Mouse (Mus musculus) ES-Bruce4 (cell line): Measurements from ENCODE around the gene Hsd17b13. TPM values are rescaled to one million over a fixed set of nuclear protein-coding genes. Genes with fewer than 3 reads are reported as not detected.

Source experiments
- H3K27ac ChIP-seq: 2 replicates; pipeline ENCODE4 v1.5.1; 2012; ENCODE audit warnings: low read length, inconsistent platforms; ENCODE audit not compliant: insufficient read depth
- H3K27me3 ChIP-seq: 2 replicates; pipeline ENCODE4 v1.6.1; 2012; ENCODE audit warnings: mild to moderate bottlenecking, low read length, inconsistent platforms; ENCODE audit not compliant: control insufficient read depth, poor library complexity, insufficient read depth, severe bottlenecking
- H3K36me3 ChIP-seq: 2 replicates; pipeline ENCODE4 v1.6.1; 2012; ENCODE audit warnings: inconsistent platforms, mild to moderate bottlenecking, low read length, moderate library complexity; ENCODE audit not compliant: control insufficient read depth, poor library complexity, insufficient read depth, severe bottlenecking
- H3K4me1 ChIP-seq: one replicate; pipeline ENCODE4 v1.8.1; 2011; ENCODE audit warnings: low read length; ENCODE audit not compliant: control insufficient read depth, insufficient read depth
- H3K4me3 ChIP-seq: 2 replicates; pipeline ENCODE4 v1.5.1; 2011; ENCODE audit warnings: low read depth, mild to moderate bottlenecking, low read length
- H3K9ac ChIP-seq: 2 replicates; pipeline ENCODE4 v1.6.1; 2012; ENCODE audit warnings: low read depth, mild to moderate bottlenecking, inconsistent platforms; ENCODE audit not compliant: poor library complexity, severe bottlenecking
- H3K9me3 ChIP-seq: replicated peaks from 2 replicates; pipeline ENCODE4 v1.6.1; 2012; ENCODE audit warnings: mild to moderate bottlenecking, low read length, inconsistent platforms; ENCODE audit not compliant: control insufficient read depth, poor library complexity, insufficient read depth, severe bottlenecking
- CTCF ChIP-seq: IDR thresholded peaks from one replicate; pipeline ENCODE4 v1.8.1; 2011; ENCODE audit warnings: low read depth, low read length
- EP300 ChIP-seq: IDR thresholded peaks from 2 replicates; pipeline ENCODE4 v1.6.1; 2011; ENCODE audit warnings: low read depth, low read length; ENCODE audit not compliant: insufficient read depth
- POLR2A ChIP-seq: IDR thresholded peaks from one replicate; pipeline ENCODE4 v1.8.1; 2011; ENCODE audit warnings: low read length; ENCODE audit not compliant: insufficient read depth
- polyA plus RNA-seq: library from polyadenylated mRNA; stranded (reverse); fragments of >200 nt; gene quantifications from 2 replicates; pipeline ENCODE4 v1.2.4, GENCODE M21; 2011; ENCODE audit warnings: low read depth; ENCODE audit not compliant: missing spikeins, insufficient read depth, insufficient read length

Gene Hsd17b13
- polyA plus RNA-seq, 1 experiment: not detected

- H3K9ac ChIP-seq: no peak overlapping the region
- H3K4me3 ChIP-seq: no peak overlapping the region
- H3K9me3 ChIP-seq: peaks cover 31% of the 10 kb centered on the region
- no peak overlapping the region for H3K27ac ChIP-seq
- H3K27me3 ChIP-seq: no peaks in the 10 kb centered on the region; the same call in 1 of the 2 replicates
- TF ChIP-seq POLR2A (no peak), CTCF (no peak), EP300 (no peak)
- H3K36me3 ChIP-seq: no peaks in the 10 kb centered on the region
- peaks cover 3% of the 10 kb centered on the region for H3K4me1 ChIP-seq
Observed at GRCm38 (mm10) chr5:103930511-103930910, 46.7 kb downstream of the Hsd17b13 start.

- Histone ChIP-seq H3K4me3 (no peak overlapping the region), H3K9ac (0 out of 2 replicates have a peak overlapping the region, but pooled peaks have one; percentile 34), H3K4me1 (peaks cover 3% of the 10 kb centered on the region), H3K27me3 (no peaks in the 10 kb centered on the region; the same call in 1 of the 2 replicates), H3K36me3 (no peaks in the 10 kb centered on the region), H3K27ac (no peak overlapping the region), H3K9me3 (peaks cover 24% of the 10 kb centered on the region)
- TF ChIP-seq CTCF (no peak), EP300 (no peak), POLR2A (no peak)
Observed at GRCm38 (mm10) chr5:103928196-103928550, 49.0 kb downstream of the Hsd17b13 start.

DNA sequence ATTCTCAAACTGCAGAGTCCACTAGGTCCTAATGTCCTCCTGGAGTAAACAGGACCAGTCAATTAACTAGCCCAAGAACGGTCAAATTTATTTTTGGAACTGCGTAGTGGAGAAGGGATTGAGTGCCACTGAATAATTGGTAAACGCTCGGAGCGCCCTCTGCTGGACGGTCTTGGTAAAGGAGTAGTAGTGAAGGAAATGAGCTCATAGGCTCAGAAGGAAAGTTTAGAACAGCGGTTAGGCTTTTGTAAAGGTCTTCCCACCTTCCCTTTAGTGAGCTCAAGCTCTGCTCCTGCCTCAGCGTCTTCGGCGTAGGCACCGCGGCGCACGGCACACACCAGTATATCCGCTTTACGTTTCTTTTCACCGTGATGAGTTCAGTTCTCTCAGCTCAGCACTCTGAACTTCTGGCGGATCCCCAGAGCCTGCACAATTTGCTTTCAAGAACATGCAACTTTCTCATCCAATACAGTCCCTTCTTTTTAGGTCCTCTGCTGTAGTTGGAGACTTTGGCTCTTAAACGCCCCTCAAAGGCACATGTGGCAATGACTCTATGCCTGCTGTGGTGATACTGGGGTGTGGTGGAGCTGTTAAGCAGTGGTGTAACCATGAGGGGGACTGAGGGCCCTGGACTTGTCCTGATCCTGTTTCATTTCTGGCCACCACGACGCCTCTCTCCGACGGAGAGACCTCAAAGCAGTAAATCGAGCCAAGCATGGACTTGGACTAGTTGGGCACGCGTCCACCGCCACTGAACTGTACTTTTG is 49.6 kb downstream of the Hsd17b13 start:
- H3K9me3 ChIP-seq: peaks cover 19% of the 10 kb centered on the region
- no peaks in the 10 kb centered on the region for H3K36me3 ChIP-seq
- peak; percentile 30 for TF ChIP-seq CTCF
- TF ChIP-seq EP300: no peak
- no peaks in the 10 kb centered on the region for H3K27me3 ChIP-seq
- peaks cover 3% of the 10 kb centered on the region for H3K4me1 ChIP-seq
- H3K9ac ChIP-seq: peak overlapping the region; percentile 34; the same call in 1 of the 2 replicates
- peak overlapping the region; percentile 35 for H3K4me3 ChIP-seq
- H3K27ac ChIP-seq: peak overlapping the region; percentile 5; the same call in 1 of the 2 replicates

DNA sequence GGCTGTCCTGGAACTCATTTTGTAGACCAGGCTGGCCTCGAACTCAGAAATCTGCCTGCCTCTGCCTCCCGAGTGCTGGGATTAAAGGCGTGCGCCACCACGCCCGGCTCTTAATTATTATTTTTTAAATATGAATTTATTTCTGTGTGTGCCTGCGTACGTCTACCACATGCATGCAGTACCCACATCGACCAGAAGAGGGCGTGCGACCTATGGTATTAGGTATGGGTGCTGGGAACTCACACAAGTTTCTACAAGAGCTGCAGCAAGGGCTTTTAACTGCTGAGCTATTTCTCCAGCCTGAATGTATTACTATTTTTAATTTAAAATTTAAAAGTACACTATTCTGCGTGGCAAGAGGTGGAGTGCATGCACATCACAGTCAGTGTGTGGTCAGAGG is 50.8 kb downstream of the Hsd17b13 start:
- no peak for TF ChIP-seq EP300
- TF ChIP-seq CTCF: peak; percentile 64
- H3K27me3 ChIP-seq: no peaks in the 10 kb centered on the region
- no peak overlapping the region for H3K9ac ChIP-seq

DNA sequence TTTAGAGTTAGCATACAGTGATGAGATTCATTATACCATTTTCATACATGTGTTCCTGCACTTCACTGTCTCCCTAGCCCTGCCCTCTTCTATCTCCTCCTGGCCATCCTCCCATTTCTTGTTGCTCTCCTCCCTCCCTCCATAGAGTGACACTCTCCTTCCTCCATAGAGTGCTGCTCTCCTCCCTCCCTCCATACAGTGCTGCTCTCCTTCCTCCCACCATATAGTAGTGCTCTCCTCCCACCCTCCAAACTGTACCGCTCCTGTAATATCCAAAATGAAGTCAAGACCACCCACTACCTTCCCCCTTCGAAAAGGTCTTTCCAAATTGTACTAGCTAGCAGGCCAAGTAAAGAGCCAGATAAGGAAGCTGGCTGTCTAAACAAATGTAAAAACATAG is 53.5 kb downstream of the Hsd17b13 start:
- Histone ChIP-seq H3K9ac (no peak overlapping the region), H3K36me3 (no peaks in the 10 kb centered on the region), H3K4me1 (peaks cover 3% of the 10 kb centered on the region), H3K27ac (no peak overlapping the region), H3K9me3 (no peaks in the 10 kb centered on the region), H3K27me3 (no peaks in the 10 kb centered on the region), H3K4me3 (no peak overlapping the region)
- no peak for TF ChIP-seq CTCF
- no peak for TF ChIP-seq POLR2A
- TF ChIP-seq EP300: no peak

More for the DNA sequence above, 50.8 kb downstream of the Hsd17b13 start:
- Histone ChIP-seq H3K4me1 (peaks cover 3% of the 10 kb centered on the region), H3K4me3 (no peak overlapping the region), H3K9me3 (peaks cover 14% of the 10 kb centered on the region), H3K36me3 (no peaks in the 10 kb centered on the region), H3K27ac (no peak overlapping the region)

DNA sequence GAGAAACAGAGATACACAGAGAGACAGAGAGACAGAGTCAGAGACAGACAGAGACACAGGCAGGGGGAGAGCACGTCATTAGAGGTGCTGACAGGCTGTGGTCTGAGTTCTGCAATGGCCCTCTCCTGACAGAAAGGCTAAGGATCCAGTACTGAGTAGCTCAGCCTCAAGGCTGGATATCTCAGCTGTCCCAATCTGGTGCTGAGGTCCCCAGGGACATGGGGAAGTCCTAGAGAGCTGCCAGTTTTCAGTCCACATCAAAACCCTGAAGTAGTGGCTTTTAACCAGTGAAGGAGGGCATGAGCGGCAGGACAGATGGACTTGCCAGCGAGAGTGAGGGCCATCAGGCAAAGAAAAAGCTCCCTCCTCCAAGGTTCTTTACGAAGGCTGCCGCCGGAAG is 54.1 kb downstream of the Hsd17b13 start:
- TF ChIP-seq POLR2A (no peak), CTCF (no peak), EP300 (no peak)
- no peak overlapping the region for H3K9ac ChIP-seq

More for the DNA sequence above, 54.1 kb downstream of the Hsd17b13 start:
- Histone ChIP-seq H3K4me1 (peaks cover 3% of the 10 kb centered on the region), H3K9me3 (no peaks in the 10 kb centered on the region), H3K36me3 (no peaks in the 10 kb centered on the region), H3K27ac (no peak overlapping the region), H3K4me3 (no peak overlapping the region), H3K27me3 (no peaks in the 10 kb centered on the region)
